Mouse (Mus musculus) thymus, adult 2 months (tissue): Measurements from ENCODE around the gene Cfd. TPM values are rescaled to one million over a fixed set of nuclear protein-coding genes. Genes with fewer than 3 reads are reported as not detected.

ENCODE experiments used
- DNase-seq: peaks from one replicate; pipeline ENCODE4 v3.0.0; 2021
- H3K27ac ChIP-seq: fragments of 200-500 bp; 2 replicates; pipeline ENCODE4 v1.5.1; 2012; ENCODE audit warnings: low read length, control low read depth; ENCODE audit not compliant: control insufficient read depth, insufficient read depth
- H3K27me3 ChIP-seq: fragments of 200-500 bp; 2 replicates; pipeline ENCODE4 v1.6.1; 2012; ENCODE audit warnings: mild to moderate bottlenecking, low read length, moderate library complexity, mixed read lengths; ENCODE audit not compliant: control insufficient read depth, insufficient read depth
- H3K36me3 ChIP-seq: fragments of 200-500 bp; 2 replicates; pipeline ENCODE4 v1.6.1; 2012; ENCODE audit warnings: mild to moderate bottlenecking, low read length, moderate library complexity; ENCODE audit not compliant: control insufficient read depth, insufficient read depth
- H3K4me1 ChIP-seq: fragments of 200-500 bp; replicated peaks from 2 replicates; pipeline ENCODE4 v1.6.1; 2012; ENCODE audit warnings: low read length; ENCODE audit not compliant: control insufficient read depth, insufficient read depth
- H3K4me3 ChIP-seq: fragments of 200-500 bp; 2 replicates; pipeline ENCODE4 v1.5.1; 2012; ENCODE audit warnings: mild to moderate bottlenecking, low read length, control low read depth, moderate library complexity; ENCODE audit not compliant: control insufficient read depth, insufficient read depth
- CTCF ChIP-seq: fragments of 200-500 bp; IDR thresholded peaks from 2 replicates; pipeline ENCODE4 v1.5.1; 2012; ENCODE audit warnings: mild to moderate bottlenecking, control low read depth, low read length, moderate library complexity, borderline replicate concordance; ENCODE audit not compliant: control insufficient read depth, poor library complexity, insufficient read depth; ENCODE audit errors: extremely low read depth
- POLR2A ChIP-seq: fragments of 200-500 bp; IDR thresholded peaks from 2 replicates; pipeline ENCODE4 v1.6.1; 2012; ENCODE audit warnings: mild to moderate bottlenecking, low read length, control low read depth, moderate library complexity; ENCODE audit not compliant: control insufficient read depth, poor library complexity, insufficient read depth; ENCODE audit errors: extremely low read depth
- WGBS: fragments of 180-500 bp; shearing (Covaris S2); methylation state at CpG from one replicate; pipeline ENCODE4 v1.1.7; 2018; 5-methylcytosine and 5-hydroxymethylcytosine counted together
- polyA plus RNA-seq: library from polyadenylated mRNA; depleted of rRNA; stranded (reverse); fragments of >200 nt; gene quantifications from 2 replicates; pipeline ENCODE4 v1.2.3, GENCODE M21; 2012

The Cfd gene
- polyA plus RNA-seq, 1 experiment = 1,248 TPM

- Histone ChIP-seq H3K36me3 (no peaks in the 10 kb centered on the region), H3K4me1 (peaks cover 10% of the 10 kb centered on the region)
- no peak for TF ChIP-seq CTCF
- no peak for TF ChIP-seq POLR2A
Observed at GRCm38 (mm10) chr10:79907415-79907814, 16.8 kb downstream of the Cfd start.

GRCm38 (mm10) chr10:79908167-79909091, 17.8 kb downstream of the Cfd start, which contains the start of gene Med16:
Gene Med16, minus strand, starts transcription at chr10:79908923.
- Histone ChIP-seq H3K27ac (peak within 1 kb of the TSS; percentile 54), H3K4me3 (peak within 1 kb of the TSS; percentile 75), H3K4me1 (peaks cover 10% of the 10 kb centered on the region), H3K27me3 (no peaks in the 10 kb centered on the region), H3K36me3 (no peaks in the 10 kb centered on the region)
- TF ChIP-seq POLR2A (peak; percentile 50; the same call in 1 of the 2 replicates), CTCF (no peak)
- WGBS = under 1% methylated on average over 52 of the region's 52 CpGs
- peak; percentile 99 for DNase-seq

More at GRCm38 (mm10) chr10:79907415-79907814, 16.8 kb downstream of the Cfd start:
- no peak for DNase-seq
- no peak overlapping the region for H3K4me3 ChIP-seq
- H3K27me3 ChIP-seq = no peaks in the 10 kb centered on the region
- H3K27ac ChIP-seq = no peak overlapping the region
- 98% methylated on average over 10 of the region's 10 CpGs for WGBS

GRCm38 (mm10) chr10:79909092-79909922, 18.7 kb downstream of the Cfd start:
- Histone ChIP-seq H3K27me3 (no peaks in the 10 kb centered on the region), H3K36me3 (no peaks in the 10 kb centered on the region), H3K4me1 (peaks cover 11% of the 10 kb centered on the region), H3K4me3 (no peak overlapping the region), H3K27ac (peak overlapping the region; percentile 32)
- DNase-seq = peak; percentile 31
- WGBS = 24% methylated on average over 14 of the region's 14 CpGs
- TF ChIP-seq POLR2A = no peak

GRCm38 (mm10) chr10:79910556-79910955, 19.9 kb downstream of the Cfd start, which contains the start of gene Gm26602:
Gene Gm26602, plus strand, starts transcription at chr10:79910856.
- no peak for TF ChIP-seq POLR2A
- TF ChIP-seq CTCF = no peak
- over 99% methylated on average over 4 of the region's 4 CpGs for WGBS
- H3K27me3 ChIP-seq = no peaks in the 10 kb centered on the region
- H3K36me3 ChIP-seq = no peaks in the 10 kb centered on the region
- no peak for DNase-seq
- no peak within 1 kb of the TSS for H3K4me3 ChIP-seq
- peaks cover 23% of the 10 kb centered on the region for H3K4me1 ChIP-seq
- H3K27ac ChIP-seq = no peak within 1 kb of the TSS; the same call in 1 of the 2 replicates

GRCm38 (mm10) chr10:79912412-79912811, 21.8 kb downstream of the Cfd start:
- Histone ChIP-seq H3K27ac (no peak overlapping the region), H3K36me3 (no peaks in the 10 kb centered on the region), H3K27me3 (no peaks in the 10 kb centered on the region), H3K4me1 (peaks cover 35% of the 10 kb centered on the region), H3K4me3 (no peak overlapping the region)
- DNase-seq = no peak
- TF ChIP-seq CTCF (no peak), POLR2A (no peak)
- WGBS = 96% methylated on average over 20 of the region's 20 CpGs

GRCm38 (mm10) chr10:79914131-79914947, 23.7 kb downstream of the Cfd start:
- Histone ChIP-seq H3K27ac (no peak overlapping the region), H3K4me3 (no peak overlapping the region), H3K27me3 (no peaks in the 10 kb centered on the region), H3K4me1 (peaks cover 36% of the 10 kb centered on the region), H3K36me3 (no peaks in the 10 kb centered on the region)
- 44% methylated on average over 11 of the region's 11 CpGs for WGBS
- no peak for DNase-seq
- TF ChIP-seq CTCF (no peak), POLR2A (no peak)
